Mouse (Mus musculus): Measurements from ENCODE around the gene Ssrp1. TPM values are rescaled to one million over a fixed set of nuclear protein-coding genes. Genes with fewer than 3 reads are reported as not detected.

Gene Ssrp1
- total and polyA plus RNA-seq, 3 experiments: 239 to 875 (median 420) TPM

DNA sequence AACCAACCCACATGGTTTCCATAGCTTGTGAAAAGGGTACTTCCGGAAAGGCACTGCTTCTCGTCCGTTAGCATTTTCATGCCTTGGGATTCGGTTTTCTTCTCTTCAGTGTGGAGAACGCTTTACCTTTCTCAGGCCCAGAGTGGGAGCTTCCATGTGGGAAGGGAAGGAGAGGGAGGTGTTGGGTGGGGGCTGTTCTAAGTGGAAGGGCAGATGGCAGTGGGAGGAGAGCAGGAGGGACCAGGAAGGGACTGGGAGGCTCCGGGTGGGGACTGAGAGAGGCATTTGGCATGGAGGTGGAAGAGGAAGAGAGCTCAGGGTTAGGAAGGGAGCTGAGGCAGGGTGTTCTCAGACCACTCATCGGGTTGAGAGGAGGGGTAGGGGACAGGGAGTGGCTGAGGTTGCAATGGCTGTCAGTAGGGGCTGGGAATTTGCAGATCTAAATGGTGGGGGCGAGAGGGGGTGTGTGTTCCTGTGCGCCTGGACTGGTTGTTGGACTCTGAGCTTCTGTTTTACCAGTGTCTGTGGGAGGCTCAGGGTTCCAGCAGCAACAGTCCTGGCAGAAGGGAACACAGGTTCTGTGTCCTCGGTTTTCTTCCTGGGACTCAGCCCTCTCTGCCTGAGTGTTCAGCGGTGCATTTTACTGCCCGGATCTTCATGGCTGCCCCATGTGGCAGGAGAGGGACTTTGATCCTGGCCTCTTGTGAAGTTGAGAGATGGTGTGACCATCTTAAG, 28.3 kb downstream of the Ssrp1 start:
- TF ChIP-seq CTCF (IDR thresholded peaks at IDR 0.05 in 2 of 3, conservative IDR thresholded peaks at IDR 0.05 in 1 of 3; ENCODE audit: control insufficient read depth in 1 of 3, insufficient read depth in 1 of 3, low read depth in 2 of 3, low read length in 3 of 3, poor library complexity in 1 of 3, severe bottlenecking in 1 of 3): no peak
- TF ChIP-seq MAFK (IDR thresholded peaks at IDR 0.05; ENCODE audit: borderline replicate concordance, low read depth, low read length): no peak
- no peak for TF ChIP-seq SMC3 (IDR thresholded peaks at IDR 0.05; ENCODE audit: low read depth, low read length)
- TF ChIP-seq ELF1 (IDR thresholded peaks at IDR 0.05; ENCODE audit: low read depth, low read length): no peak
- no peak for TF ChIP-seq TBP (IDR thresholded peaks at IDR 0.05; ENCODE audit: low read depth, low read length)
- TF ChIP-seq POLR2AphosphoS5 (IDR thresholded peaks at IDR 0.05; ENCODE audit: borderline replicate concordance, low read depth, low read length): no peak
- TF ChIP-seq ZMIZ1 (IDR thresholded peaks at IDR 0.05; ENCODE audit: low read depth, low read length): no peak
- no peak for TF ChIP-seq ZC3H11A (IDR thresholded peaks at IDR 0.05; ENCODE audit: low read depth, low read length)
- no peak for TF ChIP-seq MEF2A (IDR thresholded peaks at IDR 0.05; ENCODE audit: extremely low read depth, insufficient replicate concordance, low read depth, low read length, poor library complexity, severe bottlenecking)
- no peak for TF ChIP-seq ZNF384 (IDR thresholded peaks at IDR 0.05; ENCODE audit: low read depth, low read length)
- no peak for TF ChIP-seq MYC (IDR thresholded peaks at IDR 0.05; ENCODE audit: low read depth, low read length)
- TF ChIP-seq MAX (IDR thresholded peaks at IDR 0.05; ENCODE audit: low read length): no peak

DNA sequence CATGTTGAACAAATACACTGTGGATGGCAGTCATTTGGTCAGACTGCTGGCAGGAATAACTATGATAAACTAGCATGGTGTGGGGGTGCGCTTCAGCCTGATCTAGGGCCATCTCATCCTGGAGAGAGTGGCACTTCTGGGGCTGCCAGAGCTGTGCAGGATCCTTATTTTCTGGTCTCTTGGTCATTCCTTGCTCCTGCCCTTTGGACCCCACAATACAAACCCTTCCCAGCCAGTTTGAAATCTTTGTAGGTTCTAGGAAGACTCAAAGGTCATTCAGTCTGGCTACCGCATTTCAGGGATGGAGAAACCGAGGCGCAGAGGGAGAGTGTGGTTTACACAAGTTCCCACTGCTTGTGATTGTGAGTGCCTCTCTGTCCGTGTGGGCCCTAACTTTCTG, 29.9 kb downstream of the Ssrp1 start:
- H3K9ac ChIP-seq (ENCODE audit: control insufficient read depth, low read depth, low read length, poor library complexity, severe bottlenecking): no peak overlapping the region
- no peaks in the 10 kb centered on the region for H3K27me3 ChIP-seq (ENCODE audit: control insufficient read depth in 1 of 2, insufficient read depth in 2 of 2, low read length in 2 of 2)
- TF ChIP-seq JUND (IDR thresholded peaks at IDR 0.05; ENCODE audit: low read depth, low read length): no peak
- no peak for TF ChIP-seq TCF12 (IDR thresholded peaks at IDR 0.05; ENCODE audit: low read depth, low read length)
- TF ChIP-seq USF2 (IDR thresholded peaks at IDR 0.05; ENCODE audit: borderline replicate concordance in 1 of 2, insufficient read depth in 1 of 2, low read depth in 1 of 2, low read length in 2 of 2): no peak
- TF ChIP-seq ELF1 (IDR thresholded peaks at IDR 0.05; ENCODE audit: low read depth, low read length): no peak
- TF ChIP-seq TAL1 (IDR thresholded peaks at IDR 0.05; ENCODE audit: low read length): no peak
- TF ChIP-seq TBP (IDR thresholded peaks at IDR 0.05; ENCODE audit: low read depth, low read length): no peak
- no peak for TF ChIP-seq MAFK (IDR thresholded peaks at IDR 0.05; ENCODE audit: borderline replicate concordance, low read depth, low read length)
- TF ChIP-seq HCFC1 (IDR thresholded peaks at IDR 0.05; ENCODE audit: low read depth, low read length): no peak
- no peak for TF ChIP-seq E2F4 (IDR thresholded peaks at IDR 0.05; ENCODE audit: borderline replicate concordance, low read depth, low read length)
- no peak for TF ChIP-seq KAT2A (conservative IDR thresholded peaks at IDR 0.05; ENCODE audit: low read depth, low read length)
- no peak for TF ChIP-seq MAX (IDR thresholded peaks at IDR 0.05; ENCODE audit: low read length)
- TF ChIP-seq BHLHE40 (IDR thresholded peaks at IDR 0.05; ENCODE audit: borderline replicate concordance, low read depth, low read length): no peak
- no peak for TF ChIP-seq RCOR1 (IDR thresholded peaks at IDR 0.05; ENCODE audit: low read depth, low read length)
- no peak for DNase-seq (ENCODE audit: low read depth, low spot score)
- H3K36me3 ChIP-seq (ENCODE audit: control insufficient read depth in 1 of 2, insufficient read depth in 2 of 2, low read length in 2 of 2): no peaks in the 10 kb centered on the region
- no peaks in the 10 kb centered on the region for H3K4me1 ChIP-seq (ENCODE audit: control insufficient read depth in 1 of 2, insufficient read depth in 2 of 2, low read length in 2 of 2)
- H3K4me3 ChIP-seq (ENCODE audit: control insufficient read depth in 1 of 2, insufficient read depth in 1 of 2, low read depth in 2 of 2, low read length in 2 of 2): no peak overlapping the region
- H3K9me3 ChIP-seq (replicated peaks; ENCODE audit: insufficient read depth, low read length): no peaks in the 10 kb centered on the region
- no peak overlapping the region for H3K27ac ChIP-seq (ENCODE audit: control insufficient read depth, low read depth, low read length)
- no peaks in the 10 kb centered on the region for H3K79me2 ChIP-seq (ENCODE audit: control insufficient read depth, insufficient read depth, low read length, poor library complexity)

More for the DNA sequence above, 28.3 kb downstream of the Ssrp1 start:
- H3K4me1 ChIP-seq (ENCODE audit: control insufficient read depth in 1 of 2, insufficient read depth in 2 of 2, low read length in 2 of 2): peaks cover 0 to 4% of the 10 kb centered on the region in 2 experiments; a peak in 3 of 4 replicates
- H3K79me2 ChIP-seq (ENCODE audit: control insufficient read depth, insufficient read depth, low read length, poor library complexity): no peaks in the 10 kb centered on the region; the same call in 1 of the 2 replicates
- DNase-seq (ENCODE audit: low read depth, low spot score): no peak
- peaks cover 0 to 2% of the 10 kb centered on the region in 2 experiments; a peak in 2 of 4 replicates for H3K36me3 ChIP-seq (ENCODE audit: control insufficient read depth in 1 of 2, insufficient read depth in 2 of 2, low read length in 2 of 2)
- H3K27ac ChIP-seq (ENCODE audit: control insufficient read depth, low read depth, low read length): no peak overlapping the region
- H3K9me3 ChIP-seq (replicated peaks; ENCODE audit: insufficient read depth, low read length): no peaks in the 10 kb centered on the region
- no peak overlapping the region for H3K9ac ChIP-seq (ENCODE audit: control insufficient read depth, low read depth, low read length, poor library complexity, severe bottlenecking)
- H3K4me3 ChIP-seq (ENCODE audit: control insufficient read depth in 1 of 2, insufficient read depth in 1 of 2, low read depth in 2 of 2, low read length in 2 of 2): no peak overlapping the region
- no peaks in the 10 kb centered on the region for H3K27me3 ChIP-seq (ENCODE audit: control insufficient read depth in 1 of 2, insufficient read depth in 2 of 2, low read length in 2 of 2)
